Mouse (Mus musculus) hindbrain, postnatal 0 days (tissue): ENCODE data around the gene Arid5a. TPM values are rescaled to one million over a fixed set of nuclear protein-coding genes. Genes with fewer than 3 reads are reported as not detected.

Experiments used
- ATAC-seq: fragments of 200-750 bp; cut with Nextera tagmentation; 2 replicates; pipeline ENCODE4 v1.8.0; 2017; ENCODE audit warnings: mild to moderate bottlenecking, moderate TSS enrichment, moderate library complexity
- DNase-seq: peaks from one replicate; pipeline ENCODE4 v3.0.0-alpha.2; 2015; ENCODE audit warnings: low spot score
- H3K27ac ChIP-seq: fragments of 300-500 bp; sonication (generic); 2 replicates; pipeline ENCODE4 v1.5.1; 2014; ENCODE audit warnings: mild to moderate bottlenecking
- H3K27me3 ChIP-seq: fragments of 300-500 bp; sonication (generic); 2 replicates; pipeline ENCODE4 v1.6.1; 2014; ENCODE audit warnings: low read length, mixed read lengths; ENCODE audit not compliant: insufficient read depth
- H3K36me3 ChIP-seq: fragments of 300-500 bp; sonication (generic); 2 replicates; pipeline ENCODE4 v1.6.1; 2014; ENCODE audit warnings: low read length, mixed read lengths; ENCODE audit not compliant: insufficient read depth
- H3K4me1 ChIP-seq: fragments of 300-500 bp; sonication (generic); 2 replicates; pipeline ENCODE4 v1.6.1; 2014; ENCODE audit warnings: antibody characterized with exemption, low read length, mixed read lengths; ENCODE audit not compliant: insufficient read depth
- H3K4me2 ChIP-seq: fragments of 300-500 bp; sonication (generic); 2 replicates; pipeline ENCODE4 v1.6.1; 2014; ENCODE audit warnings: low read depth, mild to moderate bottlenecking, low read length, moderate library complexity, mixed read lengths
- H3K4me3 ChIP-seq: fragments of 300-500 bp; sonication (generic); 2 replicates; pipeline ENCODE4 v1.5.1; 2014; ENCODE audit warnings: low read length
- H3K9ac ChIP-seq: fragments of 300-500 bp; sonication (generic); replicated peaks from 2 replicates; pipeline ENCODE4 v1.6.1; 2014; ENCODE audit warnings: mild to moderate bottlenecking, low read length, moderate library complexity, mixed read lengths
- H3K9me3 ChIP-seq: fragments of 300-500 bp; sonication (generic); 2 replicates; pipeline ENCODE4 v1.6.1; 2016; ENCODE audit warnings: low read length, mixed read lengths
- CTCF ChIP-seq: IDR thresholded peaks from 2 replicates; pipeline ENCODE4 v1.5.1; 2016; ENCODE audit warnings: antibody characterized with exemption, control low read depth, low read depth
- WGBS: fragments of 180-500 bp; shearing (Covaris S2); extraction: QIAGEN DNeasy Blood & Tissue Kit; methylation state at CpG from one replicate; pipeline ENCODE4 v1.1.7; 2014; 5-methylcytosine and 5-hydroxymethylcytosine counted together
- polyA plus RNA-seq: library from polyadenylated mRNA; unstranded; fragments of >200 nt; fragmentation: Nextera tagmentation; extraction: Ambion mirVana; gene quantifications from 2 replicates; pipeline ENCODE4 v1.2.1, GENCODE M21; 2015
- total RNA-seq: library from RNA; depleted of rRNA; stranded (reverse); fragments of >200 nt; gene quantifications from 2 replicates; pipeline ENCODE4 v1.2.3, GENCODE M21; 2014; rRNA removed

Gene Arid5a
- total RNA-seq (10.1 and 13.8 TPM in 2 replicates), polyA plus RNA-seq (8.4 and 8.5 TPM in 2 replicates)

DNA sequence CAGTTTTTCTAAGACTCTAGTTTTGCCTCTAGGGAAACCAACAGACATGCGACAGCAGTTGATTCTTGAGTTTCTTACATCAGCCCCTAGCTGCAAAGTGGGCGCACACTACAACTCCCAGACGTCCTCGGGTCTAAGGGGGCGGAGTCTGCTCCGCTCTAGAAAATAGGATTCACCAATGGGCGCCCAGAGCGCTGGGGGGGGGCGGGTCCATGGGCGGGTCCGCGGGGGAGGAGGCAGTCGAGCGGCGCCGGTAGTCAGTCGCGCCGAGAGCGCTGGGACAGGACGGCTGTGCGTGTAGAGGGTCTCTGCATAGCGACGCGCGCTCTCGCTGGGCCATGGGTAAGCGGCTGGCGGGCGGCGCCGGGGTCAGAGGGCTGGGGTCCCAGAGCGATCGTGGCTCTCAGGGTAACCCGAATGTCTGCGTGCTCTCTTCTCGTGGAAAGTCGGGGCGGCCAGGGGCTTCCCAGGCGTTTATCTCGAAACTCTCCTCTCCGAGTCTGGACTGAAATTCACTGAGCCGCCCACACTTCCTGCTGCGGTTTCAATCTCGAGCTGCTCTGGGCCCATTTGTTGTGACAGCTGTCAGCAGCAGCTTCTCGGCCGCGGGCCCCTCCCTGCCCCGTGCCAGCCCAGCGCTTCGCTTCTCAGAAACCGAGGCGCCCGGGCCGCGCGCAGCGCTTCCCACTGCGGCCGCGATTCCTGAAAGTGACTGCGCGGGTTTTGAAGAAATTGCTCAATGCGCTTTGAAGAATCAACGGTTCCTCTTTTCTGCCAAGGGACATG lies at the start of gene Arid5a:
TSS of gene Arid5a (plus strand) at position 239 of the 786 bp plus-strand sequence.
- DNase-seq (peak; percentile 97), ATAC-seq (peak; percentile 91)
- Histone ChIP-seq H3K36me3 (no peaks in the 10 kb centered on the region), H3K4me1 (peaks cover 8% of the 10 kb centered on the region; the same call in 1 of the 2 replicates), H3K9me3 (no peaks in the 10 kb centered on the region), H3K27ac (peak within 1 kb of the TSS; percentile 64; the same call in 1 of the 2 replicates), H3K4me3 (peak within 1 kb of the TSS; percentile 56), H3K9ac (peak within 1 kb of the TSS; percentile 67), H3K27me3 (no peaks in the 10 kb centered on the region), H3K4me2 (peak within 1 kb of the TSS; percentile 92)
- TF ChIP-seq CTCF = peak; percentile 38
- under 1% methylated on average over 62 of the region's 65 CpGs for WGBS

DNA sequence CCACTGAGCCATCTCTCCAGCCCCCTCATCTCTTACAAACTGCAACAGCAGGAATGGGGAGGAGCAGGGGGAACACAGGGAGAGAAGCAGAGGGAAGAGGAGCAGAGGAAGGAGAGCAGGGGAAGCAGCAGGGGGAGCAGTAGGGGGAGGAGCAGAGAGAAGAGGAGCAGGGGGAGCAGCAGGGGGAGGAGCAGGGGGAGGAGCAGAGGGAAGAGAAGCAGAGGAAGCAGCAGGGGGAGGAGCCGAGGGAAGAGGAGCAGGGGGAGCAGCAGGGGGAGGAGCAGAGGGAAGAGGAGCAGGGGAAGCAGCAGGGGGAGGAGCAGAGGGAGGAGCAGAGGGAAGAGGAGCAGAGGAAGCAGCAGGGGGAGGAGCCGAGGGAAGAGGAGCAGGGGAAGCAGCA lies 48.9 kb upstream of the Arid5a start:
- Histone ChIP-seq H3K27me3 (no peaks in the 10 kb centered on the region), H3K4me2 (no peak overlapping the region), H3K4me1 (0 out of 2 replicates have a peak, but pooled peaks cover 6% of the 10 kb centered on the region), H3K4me3 (no peak overlapping the region), H3K36me3 (no peaks in the 10 kb centered on the region), H3K27ac (no peak overlapping the region), H3K9me3 (no peaks in the 10 kb centered on the region), H3K9ac (no peak overlapping the region)
- TF ChIP-seq CTCF = no peak
- no peak for ATAC-seq
- 61% methylated on average over 2 of the region's 2 CpGs for WGBS
- DNase-seq = no peak

DNA sequence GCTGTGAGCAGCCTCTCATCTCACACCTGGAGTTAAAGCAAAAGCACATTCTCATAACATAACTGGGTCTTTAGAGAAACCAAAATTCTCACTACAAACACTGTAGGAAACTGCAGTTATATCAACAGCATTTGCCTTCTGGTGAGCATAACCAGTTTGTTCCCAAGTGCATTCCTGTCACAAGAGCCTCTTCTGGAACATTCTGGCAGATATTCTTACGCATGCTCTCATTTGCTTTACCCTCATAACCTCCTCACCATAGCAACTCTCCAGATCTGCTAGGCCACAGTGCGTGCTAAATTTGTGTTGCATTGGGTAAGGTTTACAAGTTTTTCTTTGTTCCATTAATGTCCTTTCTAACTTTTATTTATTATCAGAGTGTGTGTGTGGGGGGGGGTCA lies 48.3 kb upstream of the Arid5a start:
- WGBS = 99% methylated on average over 2 of the region's 2 CpGs
- Histone ChIP-seq H3K36me3 (no peaks in the 10 kb centered on the region), H3K27ac (no peak overlapping the region), H3K4me3 (no peak overlapping the region), H3K4me1 (0 out of 2 replicates have a peak, but pooled peaks cover 6% of the 10 kb centered on the region), H3K9me3 (no peaks in the 10 kb centered on the region), H3K9ac (no peak overlapping the region), H3K4me2 (no peak overlapping the region), H3K27me3 (no peaks in the 10 kb centered on the region)
- DNase-seq (no peak), ATAC-seq (no peak)
- TF ChIP-seq CTCF = no peak

DNA sequence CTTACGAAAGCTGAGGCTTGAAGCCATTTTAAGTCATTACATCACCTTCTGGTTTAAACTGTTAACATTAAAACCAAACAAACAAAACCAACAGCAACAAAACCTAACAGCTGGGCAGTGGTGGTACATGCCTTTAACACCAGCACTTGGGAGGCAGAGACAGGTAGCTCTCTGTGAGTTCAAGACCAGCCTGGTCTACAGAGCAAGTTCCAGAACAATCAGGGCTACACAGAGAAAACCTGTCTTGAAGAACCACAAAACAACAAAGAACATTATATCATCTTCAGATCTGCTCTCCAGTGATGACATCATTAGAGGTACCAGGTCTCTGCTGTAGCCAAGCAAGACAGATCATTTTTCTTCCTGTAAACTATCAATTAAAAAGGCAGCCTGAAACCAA lies 47.1 kb upstream of the Arid5a start:
- Histone ChIP-seq H3K9me3 (no peaks in the 10 kb centered on the region), H3K4me1 (0 out of 2 replicates have a peak, but pooled peaks cover 6% of the 10 kb centered on the region), H3K27me3 (no peaks in the 10 kb centered on the region), H3K4me3 (no peak overlapping the region), H3K4me2 (no peak overlapping the region), H3K36me3 (no peaks in the 10 kb centered on the region), H3K27ac (no peak overlapping the region), H3K9ac (no peak overlapping the region)
- ATAC-seq = no peak
- TF ChIP-seq CTCF = no peak
- 97% methylated on average over 1 of the region's 1 CpGs for WGBS
- no peak for DNase-seq

DNA sequence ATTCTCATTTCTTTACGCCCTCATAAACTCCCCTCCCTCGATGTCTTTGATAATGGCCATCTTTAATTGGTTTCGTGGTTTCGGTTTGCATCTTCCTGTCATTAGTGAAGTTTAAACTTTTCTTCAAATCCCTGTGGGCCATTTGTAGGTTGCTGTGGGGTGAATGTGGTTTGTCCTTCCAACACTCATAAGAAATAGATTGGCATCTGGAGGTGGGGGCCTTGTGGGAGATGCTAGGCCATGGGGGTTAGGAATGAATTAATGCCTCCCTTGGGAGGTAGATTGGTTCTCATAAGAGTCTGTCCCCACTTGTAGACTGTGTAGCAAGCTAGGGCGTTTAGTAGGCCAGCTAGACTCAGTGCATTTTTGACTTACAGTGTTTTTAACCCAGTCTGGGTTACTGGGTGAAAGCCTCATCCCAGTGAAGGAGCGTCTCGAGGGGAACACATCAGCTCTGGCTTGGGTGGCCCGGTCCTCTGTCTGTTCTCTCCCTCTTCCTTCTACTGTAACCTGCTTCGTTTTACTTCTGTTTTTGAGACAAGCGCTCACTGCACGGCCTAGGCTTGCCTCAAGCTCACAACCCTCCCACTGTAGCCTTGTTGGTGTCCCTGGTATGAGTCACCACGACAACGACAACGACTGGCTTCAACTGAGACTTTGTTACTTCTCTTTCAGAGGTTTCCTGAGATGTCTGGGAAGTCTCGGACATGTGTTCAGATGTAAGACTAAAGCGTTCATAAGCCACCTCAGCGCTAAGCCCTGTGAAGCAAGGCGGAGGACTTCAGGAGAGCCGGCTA lies 45.6 kb upstream of the Arid5a start:
- Histone ChIP-seq H3K9ac (no peak overlapping the region), H3K9me3 (no peaks in the 10 kb centered on the region), H3K4me1 (no peaks in the 10 kb centered on the region), H3K4me3 (no peak overlapping the region), H3K27me3 (no peaks in the 10 kb centered on the region), H3K36me3 (no peaks in the 10 kb centered on the region), H3K4me2 (no peak overlapping the region), H3K27ac (no peak overlapping the region)
- no peak for DNase-seq
- ATAC-seq = no peak
- WGBS = 82% methylated on average over 19 of the region's 19 CpGs
- no peak for TF ChIP-seq CTCF

DNA sequence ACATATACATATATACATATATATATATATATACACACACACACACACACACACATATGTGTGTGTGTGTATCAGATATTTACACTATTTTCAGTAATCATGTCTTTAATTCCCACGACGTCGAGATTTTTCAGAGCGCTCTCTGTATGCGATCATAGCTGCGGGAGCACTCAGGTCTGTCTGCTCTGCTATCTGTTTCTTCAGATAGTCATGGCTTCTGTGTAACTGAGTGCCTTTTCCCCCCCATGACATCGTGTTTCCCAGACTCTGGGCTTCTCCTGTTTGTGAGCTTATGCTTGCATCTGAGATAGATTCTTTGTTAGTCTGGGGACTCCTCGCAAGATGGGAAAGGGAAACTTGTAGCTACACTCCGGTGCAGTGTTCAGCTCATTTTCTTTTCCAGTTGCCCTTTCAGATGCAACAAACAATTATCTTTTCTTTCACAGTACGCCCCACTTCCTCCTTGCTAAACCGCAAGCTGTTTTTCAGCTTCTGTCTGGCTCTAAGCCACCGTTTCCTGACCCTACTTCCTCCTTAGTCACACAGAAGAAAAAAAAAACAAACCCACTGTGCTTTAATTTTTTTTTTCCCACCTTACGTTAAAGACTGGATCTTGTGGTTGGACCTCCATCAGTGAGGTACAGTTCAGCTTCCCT lies 43.6 kb upstream of the Arid5a start:
- Histone ChIP-seq H3K9ac (no peak overlapping the region), H3K4me1 (no peaks in the 10 kb centered on the region), H3K36me3 (no peaks in the 10 kb centered on the region), H3K4me2 (no peak overlapping the region), H3K9me3 (no peaks in the 10 kb centered on the region), H3K27me3 (no peaks in the 10 kb centered on the region), H3K27ac (peak overlapping the region; percentile 15; the same call in 1 of the 2 replicates), H3K4me3 (no peak overlapping the region)
- ATAC-seq = no peak
- DNase-seq = peak; percentile 20
- TF ChIP-seq CTCF = no peak
- WGBS = 59% methylated on average over 13 of the region's 13 CpGs
